In genomic region chr10:18965601-18966000, GRCm38 (mm10) we compare ENCODE assay signal across 17 mouse cellular contexts. TPM values are rescaled to one million over a fixed set of nuclear protein-coding genes. Genes with fewer than 3 reads are reported as not detected.
DNase-seq lines count a peak whose midpoint lies in the region; ATAC-seq and TF ChIP-seq lines count a peak whose summit lies in the region.
"Had no signal": no experiment of that assay in that cellular context is flagged by ENCODE, and none has a peak within 500 bp of the region (broad histone marks: within the 10 kb centered on the region; RNA-seq: fewer than 3 reads in every experiment).

No protein-coding gene starts in this region.

- H3K4me3 ChIP-seq in embryonic facial prominence, embryonic 14.5 days (ENCODE audit: low read depth, low read length): no peak overlapping the region
- no peak overlapping the region for H3K4me3 ChIP-seq in embryonic facial prominence, embryonic 10.5 days
- peak overlapping the region; percentile 23; the same call in 1 of the 2 replicates for H3K4me3 ChIP-seq in gastrocnemius, adult 2 months
- no peak overlapping the region for H3K4me3 ChIP-seq in myocyte
- no peak overlapping the region for H3K4me3 ChIP-seq in lung, postnatal 0 days (ENCODE audit: low read depth, low read length)
- no peak overlapping the region for H3K4me3 ChIP-seq in liver, embryonic 11.5 days (ENCODE audit: low read depth, low read length)
- H3K4me3 ChIP-seq: embryonic facial prominence, embryonic 13.5 days; forebrain, embryonic 13.5 days; heart, embryonic 12.5 days had no signal

- ATAC-seq in embryonic facial prominence, embryonic 14.5 days (ENCODE audit: low read depth): no peak
- ATAC-seq in lung, postnatal 0 days: no peak
- no peak for ATAC-seq in liver, embryonic 11.5 days (replicated peaks; ENCODE audit: low FRiP score)
- ATAC-seq: forebrain, embryonic 13.5 days; forebrain, postnatal 0 days; hindbrain, postnatal 0 days had no signal

- no peak overlapping the region for H3K4me2 ChIP-seq in embryonic facial prominence, embryonic 14.5 days (ENCODE audit: low read depth, low read length)
- peak overlapping the region; percentile 58 for H3K4me2 ChIP-seq in myocyte (ENCODE audit: low read depth)
- no peak overlapping the region for H3K4me2 ChIP-seq in lung, postnatal 0 days (replicated peaks; ENCODE audit: low read depth, low read length)
- no peak overlapping the region for H3K4me2 ChIP-seq in liver, embryonic 11.5 days
- H3K4me2 ChIP-seq: embryonic facial prominence, embryonic 13.5 days; forebrain, embryonic 13.5 days; heart, embryonic 12.5 days had no signal

- no peak overlapping the region for H3ac ChIP-seq in myocyte (ENCODE audit: control insufficient read depth, insufficient read length)

- H3K9ac ChIP-seq in embryonic facial prominence, embryonic 14.5 days (ENCODE audit: low read depth, low read length): no peak overlapping the region
- H3K9ac ChIP-seq in lung, postnatal 0 days (replicated peaks; ENCODE audit: low read depth): no peak overlapping the region
- no peak overlapping the region for H3K9ac ChIP-seq in liver, embryonic 11.5 days (ENCODE audit: low read depth, low read length)
- H3K9ac ChIP-seq: embryonic facial prominence, embryonic 13.5 days; forebrain, embryonic 13.5 days; forebrain, postnatal 0 days; heart, embryonic 12.5 days had no signal

- no peak overlapping the region for H3K27ac ChIP-seq in embryonic facial prominence, embryonic 14.5 days (replicated peaks; ENCODE audit: low read depth, low read length)
- no peak overlapping the region for H3K27ac ChIP-seq in embryonic facial prominence, embryonic 10.5 days (replicated peaks)
- peak overlapping the region; percentile 82 for H3K27ac ChIP-seq in gastrocnemius, adult 2 months
- H3K27ac ChIP-seq in lung, postnatal 0 days (ENCODE audit: low read length): no peak overlapping the region
- H3K27ac ChIP-seq in liver, embryonic 11.5 days (ENCODE audit: low read depth, low read length): no peak overlapping the region
- H3K27ac ChIP-seq: embryonic facial prominence, embryonic 13.5 days; forebrain, embryonic 13.5 days; hindbrain, postnatal 0 days had no signal

- TF ChIP-seq EP300 in lung, postnatal 0 days (IDR thresholded peaks at IDR 0.05): no peak

- 77% methylated on average over 4 of the region's 4 CpGs for WGBS in embryonic facial prominence, embryonic 14.5 days
- 88% methylated on average over 4 of the region's 4 CpGs for WGBS in embryonic facial prominence, embryonic 10.5 days
- 83% methylated on average over 4 of the region's 4 CpGs for WGBS in lung, postnatal 0 days
- 81% methylated on average over 4 of the region's 4 CpGs for WGBS in liver, embryonic 11.5 days

- intact Hi-C loops in gastrocnemius, adult 2 months (cut with DNase I): no loop called here

- peak; percentile 5 for DNase-seq in embryonic facial prominence, embryonic 14.5 days (ENCODE audit: low spot score)
- no peak for DNase-seq in embryonic facial prominence, embryonic 10.5 days (ENCODE audit: low spot score)
- peak; percentile 22 for DNase-seq in NIH3T3 (ENCODE audit: low read depth)
- peak; percentile 73 for DNase-seq in gastrocnemius, adult 2 months
- no peak for DNase-seq in lung, postnatal 0 days (ENCODE audit: low spot score)
- no peak for DNase-seq in liver, embryonic 11.5 days (ENCODE audit: low spot score)
- DNase-seq: cerebellum, adult 11 months; cerebellum, adult 9-10 months; cerebellum, postnatal 25 days; forebrain, postnatal 0 days; heart, postnatal 36 days; kidney, adult 11 months had no signal

- no peak for TF ChIP-seq POLR2A in myocyte (IDR thresholded peaks at IDR 0.05; ENCODE audit: insufficient read length, low read depth)

- no peaks in the 10 kb centered on the region for H3K79me2 ChIP-seq in myocyte (ENCODE audit: control insufficient read depth, insufficient read depth)

- no peak for TF ChIP-seq CTCF in gastrocnemius, adult 2 months (IDR thresholded peaks at IDR 0.05)
- TF ChIP-seq CTCF in lung, postnatal 0 days (IDR thresholded peaks at IDR 0.05): no peak

- H3K9me3 ChIP-seq in embryonic facial prominence, embryonic 14.5 days (ENCODE audit: control insufficient read depth, low read length): no peaks in the 10 kb centered on the region
- no peaks in the 10 kb centered on the region for H3K9me3 ChIP-seq in embryonic facial prominence, embryonic 10.5 days
- H3K9me3 ChIP-seq in lung, postnatal 0 days (ENCODE audit: low read length): no peaks in the 10 kb centered on the region
- no peaks in the 10 kb centered on the region for H3K9me3 ChIP-seq in liver, embryonic 11.5 days (ENCODE audit: control insufficient read depth, low read length)
- H3K9me3 ChIP-seq: embryonic facial prominence, embryonic 13.5 days; forebrain, embryonic 13.5 days; heart, embryonic 12.5 days had no signal

- H3K36me3 ChIP-seq in embryonic facial prominence, embryonic 14.5 days (ENCODE audit: control insufficient read depth, insufficient read depth, low read length): no peaks in the 10 kb centered on the region
- no peaks in the 10 kb centered on the region for H3K36me3 ChIP-seq in embryonic facial prominence, embryonic 10.5 days (replicated peaks)
- no peaks in the 10 kb centered on the region for H3K36me3 ChIP-seq in myocyte (ENCODE audit: control insufficient read depth, insufficient read depth)
- H3K36me3 ChIP-seq in lung, postnatal 0 days (ENCODE audit: insufficient read depth, low read length): no peaks in the 10 kb centered on the region
- H3K36me3 ChIP-seq in liver, embryonic 11.5 days (ENCODE audit: control insufficient read depth, insufficient read depth, low read length): no peaks in the 10 kb centered on the region
- H3K36me3 ChIP-seq: embryonic facial prominence, embryonic 13.5 days; heart, embryonic 12.5 days had no signal

- no peaks in the 10 kb centered on the region for H3K4me1 ChIP-seq in embryonic facial prominence, embryonic 14.5 days (ENCODE audit: control insufficient read depth, insufficient read depth, low read length)
- no peaks in the 10 kb centered on the region for H3K4me1 ChIP-seq in embryonic facial prominence, embryonic 10.5 days
- no peaks in the 10 kb centered on the region for H3K4me1 ChIP-seq in lung, postnatal 0 days (ENCODE audit: insufficient read depth, low read depth, low read length)
- H3K4me1 ChIP-seq in liver, embryonic 11.5 days (replicated peaks; ENCODE audit: control insufficient read depth, insufficient read depth, low read length): no peaks in the 10 kb centered on the region
- H3K4me1 ChIP-seq: embryonic facial prominence, embryonic 13.5 days; forebrain, embryonic 13.5 days; heart, embryonic 12.5 days had no signal

- no peaks in the 10 kb centered on the region for H3K27me3 ChIP-seq in embryonic facial prominence, embryonic 14.5 days (replicated peaks; ENCODE audit: control insufficient read depth, insufficient read depth, low read length)
- no peaks in the 10 kb centered on the region for H3K27me3 ChIP-seq in embryonic facial prominence, embryonic 10.5 days (replicated peaks; ENCODE audit: low read depth, poor library complexity, severe bottlenecking)
- H3K27me3 ChIP-seq in myocyte (ENCODE audit: control insufficient read depth, insufficient read depth, insufficient read length): no peaks in the 10 kb centered on the region
- no peaks in the 10 kb centered on the region for H3K27me3 ChIP-seq in lung, postnatal 0 days (replicated peaks; ENCODE audit: insufficient read depth, low read length)
- no peaks in the 10 kb centered on the region for H3K27me3 ChIP-seq in liver, embryonic 11.5 days (replicated peaks; ENCODE audit: control insufficient read depth, insufficient read depth, low read length)
- H3K27me3 ChIP-seq: embryonic facial prominence, embryonic 13.5 days; forebrain, embryonic 13.5 days had no signal

TF ChIP-seq in myocyte, 11 proteins besides CTCF, POLR2A, EP300 and RAD21:
- TF ChIP-seq REST (IDR thresholded peaks at IDR 0.05; ENCODE audit: insufficient read depth, insufficient read length) (no peak), MYOG (IDR thresholded peaks at IDR 0.05; ENCODE audit: control insufficient read depth in 1 of 3, insufficient read depth in 1 of 3, insufficient read length in 2 of 3, low read depth in 2 of 3) (no peak), MAX (IDR thresholded peaks at IDR 0.05; ENCODE audit: low read depth) (no peak), CEBPB (IDR thresholded peaks at IDR 0.05; ENCODE audit: insufficient read depth, poor library complexity, severe bottlenecking) (no peak), TCF3 (IDR thresholded peaks at IDR 0.05; ENCODE audit: insufficient read length, low read depth) (no peak), POLR2AphosphoS2 (IDR thresholded peaks at IDR 0.05; ENCODE audit: insufficient read length, low read depth) (no peak), MYOD1 (IDR thresholded peaks at IDR 0.05; ENCODE audit: control insufficient read depth in 1 of 3, insufficient read length in 2 of 3, low read depth in 2 of 3) (no peak), USF1 (IDR thresholded peaks at IDR 0.05; ENCODE audit: low read depth) (no peak), SRF (IDR thresholded peaks at IDR 0.05; ENCODE audit: control insufficient read depth, insufficient read length, low read depth) (no peak), TCF12 (IDR thresholded peaks at IDR 0.05; ENCODE audit: insufficient read depth, poor library complexity, severe bottlenecking) (no peak), E2F4 (IDR thresholded peaks at IDR 0.05; ENCODE audit: insufficient read depth) (no peak)

RNA-seq across cellular contexts. Expression of gene Tnfaip3, which starts 49.9 kb away (rescaled TPM):
- 4.7 and 4.8 TPM in 2 replicates for polyA plus RNA-seq in embryonic facial prominence, embryonic 14.5 days (2014; fragmentation: Nextera tagmentation; extraction: Ambion mirVana)
- polyA plus RNA-seq in embryonic facial prominence, embryonic 10.5 days (2016; fragmentation: Nextera tagmentation; extraction: Ambion mirVana): 1.4 and 1.6 TPM in 2 replicates
- total RNA-seq in gastrocnemius, adult 2 months (2021): 1 to 10 TPM; 1.8 to 2.1 TPM
- 8.0 TPM for polyA plus RNA-seq in myocyte (2012; fragmentation: generic; extraction: Trizol)
- polyA plus RNA-seq in lung, postnatal 0 days (2015; fragmentation: Nextera tagmentation; extraction: Ambion mirVana): 4.9 and 9.5 TPM in 2 replicates
- 0.81 and 1.3 TPM in 2 replicates for polyA plus RNA-seq in liver, embryonic 11.5 days (2014; fragmentation: Nextera tagmentation; extraction: Ambion mirVana)

Comparison
In these comparisons a context has a peak if more than half of its experiments do, and no peak if none do; other contexts are left out.
1. DNase-seq: peak in embryonic facial prominence, embryonic 14.5 days (single experiment), NIH3T3 (single experiment) and gastrocnemius, adult 2 months (single experiment); none in embryonic facial prominence, embryonic 10.5 days (single experiment), lung, postnatal 0 days (single experiment) and liver, embryonic 11.5 days (single experiment).